In the genomic region with DNA sequence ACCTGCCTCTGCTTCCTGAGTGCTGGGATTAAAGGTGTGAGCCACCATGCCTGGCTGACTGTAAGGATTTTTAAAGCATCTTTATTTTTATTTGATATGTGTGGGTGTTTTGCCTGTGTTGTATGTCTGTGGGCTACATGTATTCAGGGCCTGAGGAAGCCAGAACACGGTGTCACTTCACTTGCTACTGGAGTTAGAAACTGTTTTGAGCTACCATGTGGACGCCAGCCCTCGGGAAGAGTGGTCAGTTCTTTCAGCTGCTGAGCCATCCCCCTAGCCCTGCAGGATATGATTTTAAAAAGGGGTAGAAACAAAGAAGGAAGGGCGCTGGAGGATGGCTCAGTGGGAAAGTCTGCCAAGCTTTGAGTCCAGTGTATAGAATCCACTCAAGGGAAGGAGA, we compare ENCODE assay signal across 22 mouse cellular contexts. TPM values are rescaled to one million over a fixed set of nuclear protein-coding genes. Genes with fewer than 3 reads are reported as not detected.
A peak's percentile ranks its signal among the peaks of the same experiment; 100 is the strongest.
DNase-seq lines count a peak whose midpoint lies in the region; ATAC-seq and TF ChIP-seq lines count a peak whose summit lies in the region.
"Had no signal": no experiment of that assay in that cellular context is flagged by ENCODE, and none has a peak within 500 bp of the region (broad histone marks: within the 10 kb centered on the region; RNA-seq: fewer than 3 reads in every experiment).

No protein-coding gene starts in this region.

- TF ChIP-seq RAD21 in CH12.LX (IDR thresholded peaks at IDR 0.05; ENCODE audit: low read depth, low read length) = no peak

- no peak for TF ChIP-seq POLR2A in heart, adult 2 months (IDR thresholded peaks at IDR 0.05; ENCODE audit: insufficient read depth, low read depth, low read length)
- TF ChIP-seq POLR2A in CH12.LX (IDR thresholded peaks at IDR 0.05; ENCODE audit: low read depth, low read length) = no peak

- no peak overlapping the region for H3K4me2 ChIP-seq in liver, embryonic 13.5 days
- H3K4me2 ChIP-seq in liver, postnatal 0 days (ENCODE audit: low read depth, low read length) = no peak overlapping the region
- H3K4me2 ChIP-seq in CH12.LX (ENCODE audit: insufficient read depth, low read depth, poor library complexity, severe bottlenecking) = peak overlapping the region; percentile 29; the same call in 1 of the 2 replicates

- no peaks in the 10 kb centered on the region for H3K9me3 ChIP-seq in heart, embryonic 10.5 days
- no peaks in the 10 kb centered on the region for H3K9me3 ChIP-seq in liver, embryonic 13.5 days (replicated peaks)
- no peaks in the 10 kb centered on the region for H3K9me3 ChIP-seq in liver, postnatal 0 days (ENCODE audit: low read length)
- H3K9me3 ChIP-seq in CH12.LX (replicated peaks; ENCODE audit: low read length) = no peaks in the 10 kb centered on the region
- H3K9me3 ChIP-seq: G1E had no signal

- no peak for TF ChIP-seq CTCF in heart, adult 2 months (IDR thresholded peaks at IDR 0.05)
- no peak for TF ChIP-seq CTCF in liver, postnatal 0 days (IDR thresholded peaks at IDR 0.05; ENCODE audit: low read depth)
- TF ChIP-seq CTCF in CH12.LX (conservative IDR thresholded peaks at IDR 0.05 in 1 of 2, IDR thresholded peaks at IDR 0.05 in 1 of 2; ENCODE audit: low read depth in 2 of 2, low read length in 2 of 2) = no peak

- H3K4me1 ChIP-seq in heart, adult 2 months (ENCODE audit: control insufficient read depth, insufficient read depth, low read length) = peaks cover 3% of the 10 kb centered on the region
- peaks cover 11% of the 10 kb centered on the region; the same call in 1 of the 2 replicates for H3K4me1 ChIP-seq in heart, embryonic 10.5 days
- H3K4me1 ChIP-seq in liver, embryonic 13.5 days (replicated peaks) = peaks cover 46% of the 10 kb centered on the region
- H3K4me1 ChIP-seq in liver, postnatal 0 days (ENCODE audit: insufficient read depth) = peaks cover 6% of the 10 kb centered on the region; the same call in 1 of the 2 replicates
- peaks cover 11 to 44% of the 10 kb centered on the region in 2 experiments for H3K4me1 ChIP-seq in CH12.LX (ENCODE audit: control insufficient read depth in 1 of 2, insufficient read depth in 2 of 2)

- H3K4me3 ChIP-seq in heart, adult 2 months = no peak overlapping the region
- H3K4me3 ChIP-seq in heart, embryonic 10.5 days = no peak overlapping the region
- H3K4me3 ChIP-seq in liver, embryonic 13.5 days (replicated peaks) = no peak overlapping the region
- no peak overlapping the region for H3K4me3 ChIP-seq in liver, postnatal 0 days (ENCODE audit: low read depth, low read length)
- no peak overlapping the region for H3K4me3 ChIP-seq in CH12.LX (replicated peaks in 1 of 3; ENCODE audit: low read depth in 2 of 3, low read length in 2 of 3, poor library complexity in 1 of 3)

- in situ Hi-C loops in CH12.LX (cut with MboI; ENCODE audit: low pct_ligation_motif_present, low pct_unique_long_range_greater_than_20kb, low sequenced_read_pairs) = loop anchor here (10.0 kb wide), 1 partner anchor 161 kb away; no protein-coding TSS in a partner anchor

- 81% methylated on average over 4 of the region's 4 CpGs for WGBS in heart, adult 2 months
- WGBS in heart, embryonic 10.5 days = 85% methylated on average over 4 of the region's 4 CpGs
- 83% methylated on average over 4 of the region's 4 CpGs for WGBS in liver, embryonic 13.5 days (ENCODE audit: insufficient replicate concordance)
- 86% methylated on average over 4 of the region's 4 CpGs for WGBS in liver, postnatal 0 days (ENCODE audit: insufficient replicate concordance)

- H3K9ac ChIP-seq in heart, adult 2 months (ENCODE audit: low read depth, low read length) = no peak overlapping the region
- peak overlapping the region; percentile 20 for H3K9ac ChIP-seq in liver, embryonic 13.5 days
- no peak overlapping the region for H3K9ac ChIP-seq in liver, postnatal 0 days (replicated peaks)
- H3K9ac ChIP-seq in CH12.LX (ENCODE audit: insufficient read depth, low read depth) = no peak overlapping the region

- H3K36me3 ChIP-seq in heart, adult 2 months (ENCODE audit: control insufficient read depth, insufficient read depth, low read length) = peaks cover 18% of the 10 kb centered on the region
- peaks cover 56% of the 10 kb centered on the region for H3K36me3 ChIP-seq in heart, embryonic 10.5 days
- H3K36me3 ChIP-seq in liver, embryonic 13.5 days = peaks cover 44% of the 10 kb centered on the region
- H3K36me3 ChIP-seq in liver, postnatal 0 days (replicated peaks; ENCODE audit: insufficient read depth, low read length) = peaks cover 41% of the 10 kb centered on the region
- H3K36me3 ChIP-seq in CH12.LX (replicated peaks in 1 of 2; ENCODE audit: control insufficient read depth in 1 of 2, insufficient read depth in 1 of 2, low read length in 1 of 2) = peaks cover 36 to 58% of the 10 kb centered on the region in 2 experiments

- no peak for TF ChIP-seq EP300 in heart, adult 2 months (IDR thresholded peaks at IDR 0.05; ENCODE audit: insufficient read depth, low read depth, low read length)
- no peak for TF ChIP-seq EP300 in liver, postnatal 0 days (IDR thresholded peaks at IDR 0.05; ENCODE audit: low read depth)
- no peak for TF ChIP-seq EP300 in CH12.LX (IDR thresholded peaks at IDR 0.05; ENCODE audit: low read length)

- DNase-seq in heart, adult 11 months = peak; percentile 55
- no peak for DNase-seq in heart, adult 2 months
- peak; percentile 56 for DNase-seq in heart, embryonic 10.5 days (ENCODE audit: low spot score)
- no peak for DNase-seq in heart, adult 8-10 months (ENCODE audit: low spot score)
- no peak for DNase-seq in liver, embryonic 13.5 days
- no peak for DNase-seq in liver, postnatal 0 days
- DNase-seq in CH12.LX (ENCODE audit: extremely low read depth) = no peak
- DNase-seq in layer of hippocampus, postnatal 25 days (ENCODE audit: extremely low spot score in 1 of 2, low spot score in 1 of 2) = no peak
- DNase-seq: adrenal gland, adult 2 months; adrenal gland, adult 8-10 months; adrenal gland, postnatal 10 days; adrenal gland, postnatal 14 days; adrenal gland, postnatal 25 days; adrenal gland, postnatal 36 days; B cell, adult 2 months; cerebellum, adult 11 months; cerebellum, adult 11-12 months; cerebellum, adult 18-20 months had no signal

- no peaks in the 10 kb centered on the region for H3K27me3 ChIP-seq in heart, adult 2 months (ENCODE audit: control insufficient read depth, insufficient read depth, low read length)
- H3K27me3 ChIP-seq in heart, embryonic 10.5 days (ENCODE audit: insufficient read depth, poor library complexity, severe bottlenecking) = no peaks in the 10 kb centered on the region
- no peaks in the 10 kb centered on the region for H3K27me3 ChIP-seq in liver, embryonic 13.5 days
- H3K27me3 ChIP-seq in liver, postnatal 0 days (ENCODE audit: insufficient read depth, low read length) = no peaks in the 10 kb centered on the region
- H3K27me3 ChIP-seq in CH12.LX (replicated peaks) = no peaks in the 10 kb centered on the region
- H3K27me3 ChIP-seq: Patski had no signal

- H3K79me2 ChIP-seq in heart, adult 2 months (replicated peaks; ENCODE audit: control insufficient read depth, insufficient read depth, low read length) = no peaks in the 10 kb centered on the region; the same call in none of the 2 replicates
- peaks cover 53% of the 10 kb centered on the region for H3K79me2 ChIP-seq in CH12.LX (replicated peaks; ENCODE audit: control insufficient read depth, extremely low read depth, insufficient read depth, poor library complexity, severe bottlenecking)

- no peak overlapping the region for H3K27ac ChIP-seq in heart, adult 2 months
- H3K27ac ChIP-seq in heart, embryonic 10.5 days = no peak overlapping the region
- no peak overlapping the region for H3K27ac ChIP-seq in liver, embryonic 13.5 days
- no peak overlapping the region for H3K27ac ChIP-seq in liver, postnatal 0 days (ENCODE audit: low read depth)
- H3K27ac ChIP-seq in CH12.LX (ENCODE audit: insufficient read depth, low read depth) = no peak overlapping the region

- intact Hi-C loops in heart, adult 2 months (cut with DNase I) = loop anchor here (10.0 kb wide), 1 partner anchor 199 kb away; no protein-coding TSS in a partner anchor

- dilution Hi-C loops in CH12.LX (cut with MboI; ENCODE audit: extremely low pct_ligation_motif_present, extremely low pct_unique_long_range_greater_than_20kb, low sequenced_read_pairs) = no loop called here

- no peak for ATAC-seq in liver, embryonic 13.5 days (ENCODE audit: low read depth)
- no peak for ATAC-seq in liver, postnatal 0 days
- ATAC-seq: activated CD4-positive, CD25-positive, alpha-beta regulatory T cell, adult 4 months; CD4-positive, CD25-positive, alpha-beta regulatory T cell, adult 4 months; Patski had no signal

RNA-seq across cellular contexts. Expression of a gene that starts 3.3 kb away (rescaled TPM):
- 100 to 1,000 TPM; 232 to 249 TPM for total RNA-seq in heart, adult 2 months (2021)
- 83.4 and 133 TPM in 2 replicates for polyA plus RNA-seq in heart, adult 2 months (2012; rRNA removed)
- 169 and 198 TPM in 2 replicates for polyA plus RNA-seq in heart, embryonic 10.5 days (2016; fragmentation: Nextera tagmentation; extraction: Ambion mirVana)
- total RNA-seq in heart, adult 8-10 months (2022) = 100 to 1,000 TPM; 233 to 264 (median 240) TPM
- 144 and 158 TPM in 2 replicates for polyA plus RNA-seq in liver, embryonic 13.5 days (2015; fragmentation: Nextera tagmentation; extraction: Ambion mirVana)
- polyA plus RNA-seq in liver, postnatal 0 days (2015; fragmentation: Nextera tagmentation; extraction: Ambion mirVana) = 98.7 and 105 TPM in 2 replicates
- total RNA-seq in CH12.LX (2012; rRNA removed) (153 and 164 TPM in 2 replicates), CH12.LX (2014; rRNA removed) (292 and 359 TPM in 2 replicates)
- 285 and 329 TPM in 2 replicates for polyA plus RNA-seq in CH12.LX (2012; ENCODE audit: insufficient read length, low read depth)
- total RNA-seq in layer of hippocampus, postnatal 25 days (2021) = 100 to 1,000 TPM; 454 to 476 TPM

RNA-seq across cellular contexts. Expression of a gene that starts 39.5 kb away (rescaled TPM):
- 10 to 100 TPM; 32.9 to 40.7 TPM for total RNA-seq in heart, adult 2 months (2021)
- 25.9 and 27.4 TPM in 2 replicates for polyA plus RNA-seq in heart, adult 2 months (2012; rRNA removed)
- polyA plus RNA-seq in heart, embryonic 10.5 days (2016; fragmentation: Nextera tagmentation; extraction: Ambion mirVana) = 27.7 and 32.6 TPM in 2 replicates
- 10 to 100 TPM; 32.7 to 38.8 (median 35.1) TPM for total RNA-seq in heart, adult 8-10 months (2022)
- polyA plus RNA-seq in liver, embryonic 13.5 days (2015; fragmentation: Nextera tagmentation; extraction: Ambion mirVana) = 44.2 and 44.5 TPM in 2 replicates
- 22.8 and 25.8 TPM in 2 replicates for polyA plus RNA-seq in liver, postnatal 0 days (2015; fragmentation: Nextera tagmentation; extraction: Ambion mirVana)
- total RNA-seq in CH12.LX (2012; rRNA removed) (31.3 and 35.0 TPM in 2 replicates), CH12.LX (2014; rRNA removed) (23.2 and 23.8 TPM in 2 replicates)
- 32.6 and 38.4 TPM in 2 replicates for polyA plus RNA-seq in CH12.LX (2012; ENCODE audit: insufficient read length, low read depth)
- 10 to 100 TPM; 60.0 to 65.0 TPM for total RNA-seq in layer of hippocampus, postnatal 25 days (2021)

RNA-seq across cellular contexts. Expression of a gene that starts 44.9 kb away (rescaled TPM):
- 10 to 100 TPM in 1 of 2 experiments, 1 to 10 TPM in 1; 9.0 to 10.5 TPM for total RNA-seq in heart, adult 2 months (2021)
- polyA plus RNA-seq in heart, adult 2 months (2012; rRNA removed) = 1.6 and 4.8 TPM in 2 replicates
- 21.0 and 23.1 TPM in 2 replicates for polyA plus RNA-seq in heart, embryonic 10.5 days (2016; fragmentation: Nextera tagmentation; extraction: Ambion mirVana)
- 10 to 100 TPM; 10.4 to 20.9 (median 15.1) TPM for total RNA-seq in heart, adult 8-10 months (2022)
- 5.3 and 6.0 TPM in 2 replicates for polyA plus RNA-seq in liver, embryonic 13.5 days (2015; fragmentation: Nextera tagmentation; extraction: Ambion mirVana)
- polyA plus RNA-seq in liver, postnatal 0 days (2015; fragmentation: Nextera tagmentation; extraction: Ambion mirVana) = 1.2 and 2.0 TPM in 2 replicates
- total RNA-seq in CH12.LX (2012; rRNA removed) (5.3 and 6.3 TPM in 2 replicates), CH12.LX (2014; rRNA removed) (1.9 and 2.3 TPM in 2 replicates)
- polyA plus RNA-seq in CH12.LX (2012; ENCODE audit: insufficient read length, low read depth) = 3.2 and 4.4 TPM in 2 replicates
- total RNA-seq in layer of hippocampus, postnatal 25 days (2021) = 100 to 1,000 TPM; 122 to 128 TPM
- polyA plus RNA-seq: G1E had no signal

Comparison
In these comparisons a context has a peak if more than half of its experiments do, and no peak if none do; other contexts are left out.
1. DNase-seq: peak in heart, adult 11 months (single experiment) and heart, embryonic 10.5 days (single experiment); none in heart, adult 2 months (0 of 2), heart, adult 8-10 months (single experiment), liver, embryonic 13.5 days (single experiment), liver, postnatal 0 days (single experiment), CH12.LX (single experiment) and layer of hippocampus, postnatal 25 days (0 of 2).